In genomic region chr11:96205426-96206131, GRCm38 (mm10) we compare ENCODE assay signal across 38 mouse cellular contexts. TPM values are rescaled to one million over a fixed set of nuclear protein-coding genes. Genes with fewer than 3 reads are reported as not detected.
DNase-seq lines count a peak whose midpoint lies in the region; ATAC-seq and TF ChIP-seq lines count a peak whose summit lies in the region.
"Had no signal": no experiment of that assay in that cellular context is flagged by ENCODE, and none has a peak within 500 bp of the region (broad histone marks: within the 10 kb centered on the region; RNA-seq: fewer than 3 reads in every experiment).

No protein-coding gene starts in this region.

- peaks cover 89% of the 10 kb centered on the region for H3K27me3 ChIP-seq in megakaryocyte, embryonic 14.5 days (replicated peaks)
- peaks cover 88% of the 10 kb centered on the region for H3K27me3 ChIP-seq in kidney, embryonic 16.5 days (ENCODE audit: insufficient read depth, low read length)

- intact Hi-C loops in left cerebral cortex, adult 2 months (cut with DNase I), result loop anchor here (5.0 kb wide), 1 partner anchor 47 kb away; no protein-coding TSS in a partner anchor

- H3K4me1 ChIP-seq in bone marrow macrophage, adult 2 months (ENCODE audit: control insufficient read depth, insufficient read depth, low read length), result no peaks in the 10 kb centered on the region
- peaks cover 23% of the 10 kb centered on the region for H3K4me1 ChIP-seq in megakaryocyte, embryonic 14.5 days
- no peaks in the 10 kb centered on the region; the same call in 1 of the 2 replicates for H3K4me1 ChIP-seq in kidney, embryonic 16.5 days (ENCODE audit: insufficient read depth, low read length)
- H3K4me1 ChIP-seq: hindbrain, embryonic 12.5 days; midbrain, embryonic 15.5 days; neural tube, embryonic 13.5 days had no signal

- H3K9me3 ChIP-seq in megakaryocyte, embryonic 14.5 days, result no peaks in the 10 kb centered on the region
- no peaks in the 10 kb centered on the region for H3K9me3 ChIP-seq in kidney, embryonic 16.5 days (ENCODE audit: low read length)
- H3K9me3 ChIP-seq: heart, embryonic 15.5 days; hindbrain, embryonic 12.5 days; limb, embryonic 12.5 days; midbrain, embryonic 15.5 days; neural tube, embryonic 13.5 days had no signal

- H3K4me3 ChIP-seq in bone marrow macrophage, adult 2 months (ENCODE audit: insufficient read depth, low read length), result peak overlapping the region; percentile 37
- H3K4me3 ChIP-seq in megakaryocyte, embryonic 14.5 days (replicated peaks), result peak overlapping the region; percentile 69
- no peak overlapping the region for H3K4me3 ChIP-seq in kidney, embryonic 16.5 days (ENCODE audit: low read length)
- no peak overlapping the region for H3K4me3 ChIP-seq in left cerebral cortex, adult 2 months
- H3K4me3 ChIP-seq: erythroblast, embryonic 14.5 days; heart, embryonic 15.5 days; hindbrain, embryonic 12.5 days; limb, embryonic 12.5 days; midbrain, embryonic 15.5 days; neural tube, embryonic 13.5 days had no signal

- ATAC-seq in kidney, embryonic 16.5 days (ENCODE audit: low FRiP score, low TSS enrichment), result no peak
- ATAC-seq: activated CD4-positive, CD25-positive, alpha-beta regulatory T cell, adult 4 months; forebrain, embryonic 16.5 days; intestine, postnatal 0 days; liver, postnatal 0 days; midbrain, embryonic 15.5 days had no signal

- no peak for TF ChIP-seq POLR2A in bone marrow macrophage, adult 2 months (IDR thresholded peaks at IDR 0.05; ENCODE audit: borderline replicate concordance, low read depth, low read length)

- no peaks in the 10 kb centered on the region for H3K36me3 ChIP-seq in megakaryocyte, embryonic 14.5 days (replicated peaks; ENCODE audit: low read length)
- H3K36me3 ChIP-seq in kidney, embryonic 16.5 days (ENCODE audit: insufficient read depth, low read length), result no peaks in the 10 kb centered on the region
- H3K36me3 ChIP-seq: heart, embryonic 15.5 days; hindbrain, embryonic 12.5 days; limb, embryonic 12.5 days; midbrain, embryonic 15.5 days; neural tube, embryonic 13.5 days had no signal

- TF ChIP-seq CTCF in bone marrow macrophage, adult 2 months (IDR thresholded peaks at IDR 0.05; ENCODE audit: low read depth, low read length), result no peak
- no peak for TF ChIP-seq CTCF in left cerebral cortex, adult 2 months (IDR thresholded peaks at IDR 0.05)

- no peak overlapping the region for H3K27ac ChIP-seq in bone marrow macrophage, adult 2 months (ENCODE audit: insufficient read depth, low read depth, low read length)
- H3K27ac ChIP-seq in kidney, embryonic 16.5 days (ENCODE audit: low read length), result no peak overlapping the region
- no peak overlapping the region for H3K27ac ChIP-seq in left cerebral cortex, adult 2 months
- H3K27ac ChIP-seq: heart, embryonic 15.5 days; hindbrain, embryonic 12.5 days; limb, embryonic 12.5 days; midbrain, embryonic 15.5 days; neural tube, embryonic 13.5 days had no signal

- 3% methylated on average over 15 of the region's 15 CpGs for WGBS in kidney, embryonic 16.5 days

- DNase-seq in embryo, embryonic 10.5 days (ENCODE audit: low spot score), result peak; percentile 44
- no peak for DNase-seq in embryo, embryonic 11 days
- DNase-seq in CD4-positive, CD25-positive, alpha-beta regulatory T cell, adult 2 months (ENCODE audit: low read depth, low spot score), result peak; percentile 25
- no peak for DNase-seq in cerebellum, adult 11-12 months
- DNase-seq in left cerebral cortex, adult 2 months (ENCODE audit: extremely low spot score in 1 of 2, low spot score in 2 of 2), result no peak
- DNase-seq: adrenal gland, adult 2 months; adrenal gland, postnatal 36 days; cerebellum, adult 8-10 months; cerebellum, postnatal 25 days; kidney, postnatal 25 days; liver, postnatal 0 days; lung, postnatal 36 days; thymus, postnatal 36 days had no signal

- no peak overlapping the region for H3K9ac ChIP-seq in kidney, embryonic 16.5 days (replicated peaks; ENCODE audit: low read length)
- H3K9ac ChIP-seq: heart, embryonic 15.5 days; hindbrain, embryonic 12.5 days; limb, embryonic 12.5 days; liver, postnatal 0 days; midbrain, embryonic 15.5 days; neural tube, embryonic 13.5 days had no signal

- H3K4me2 ChIP-seq in kidney, embryonic 16.5 days (replicated peaks; ENCODE audit: low read depth, low read length), result no peak overlapping the region
- H3K4me2 ChIP-seq: heart, embryonic 15.5 days; hindbrain, embryonic 12.5 days; limb, embryonic 12.5 days; midbrain, embryonic 15.5 days; neural tube, embryonic 13.5 days had no signal

RNA-seq across cellular contexts. Expression of gene Hoxb13, which starts 11.5 kb away (rescaled TPM):
- polyA plus RNA-seq in bone marrow macrophage, adult 2 months (2012; ENCODE audit: insufficient read depth, insufficient read length, missing spikeins), result not detected in 2 replicates
- not detected in 2 replicates for polyA plus RNA-seq in megakaryocyte, embryonic 14.5 days (2012; ENCODE audit: insufficient read depth, low replicate concordance)
- not detected in 2 replicates for polyA plus RNA-seq in kidney, embryonic 16.5 days (2015; fragmentation: Nextera tagmentation; extraction: Ambion mirVana)
- total RNA-seq in left cerebral cortex, adult 2 months (2021), result not detected
- total RNA-seq: adrenal gland, adult 2 months; adrenal gland, postnatal 36 days; gastrocnemius, adult 8-10 months; gastrocnemius, postnatal 4 days; heart, postnatal 25 days; layer of hippocampus, adult 18-20 months; layer of hippocampus, postnatal 10 days; left cerebral cortex, adult 18-20 months; left cerebral cortex, postnatal 25 days; liver, adult 2 months; megakaryocyte-erythroid progenitor cell, adult 5-6 weeks had no signal
- polyA plus RNA-seq: activated CD4-positive, CD25-positive, alpha-beta regulatory T cell, adult 4 months; adrenal gland, adult 2 months; embryonic facial prominence, embryonic 14.5 days; forebrain, embryonic 11.5 days; heart, embryonic 15.5 days; hindbrain, embryonic 12.5 days; intestine, postnatal 0 days; kidney, embryonic 14.5 days; limb, embryonic 12.5 days; liver, postnatal 0 days; midbrain, embryonic 15.5 days; neural tube, embryonic 13.5 days; stomach, embryonic 16.5 days had no signal

Comparison
In these comparisons a context has a peak if more than half of its experiments do, and no peak if none do; other contexts are left out.
1. DNase-seq: peak in embryo, embryonic 10.5 days (single experiment) and CD4-positive, CD25-positive, alpha-beta regulatory T cell, adult 2 months (single experiment); none in embryo, embryonic 11 days (single experiment), cerebellum, adult 11-12 months (single experiment) and left cerebral cortex, adult 2 months (0 of 2).
2. H3K4me3 ChIP-seq: peak in bone marrow macrophage, adult 2 months (single experiment) and megakaryocyte, embryonic 14.5 days (single experiment); none in kidney, embryonic 16.5 days (single experiment) and left cerebral cortex, adult 2 months (single experiment).